Mouse (Mus musculus): Measurements from ENCODE around the gene BC005561.
A peak's percentile ranks its signal among the peaks of the same experiment; 100 is the strongest.
"Not testable (repeated sequence)": the region's sequence is repeated elsewhere in the genome, so short reads cannot be mapped to it uniquely, and the experiment has no call there.

The BC005561 gene

GRCm38 (mm10) chr5:104508195-104508891 is at the start of gene BC005561:
BC005561 (plus strand) TSS chr5:104508352.
- DNase-seq (ENCODE audit: low spot score): peak; percentile 91

GRCm38 (mm10) chr5:104458832-104459705 is 49.1 kb upstream of the BC005561 start, which contains the start of gene Pkd2:
Pkd2 (plus strand) TSS chr5:104459450.
- peak; percentile 88 for DNase-seq (ENCODE audit: low spot score)

- DNase-seq (ENCODE audit: low spot score): peak; percentile 77
These were observed 48.3 kb upstream of the BC005561 start for GRCm38 (mm10) chr5:104459706-104460455.

- DNase-seq (ENCODE audit: low spot score): no peak
These were observed 47.7 kb upstream of the BC005561 start for GRCm38 (mm10) chr5:104460456-104460838.

GRCm38 (mm10) chr5:104460856-104461255 is 47.3 kb upstream of the BC005561 start:
- DNase-seq (ENCODE audit: low spot score): no peak

GRCm38 (mm10) chr5:104465279-104465678 is 42.9 kb upstream of the BC005561 start:
- DNase-seq (ENCODE audit: low spot score): no peak

GRCm38 (mm10) chr5:104465731-104466130 is 42.4 kb upstream of the BC005561 start:
- peak; percentile 56 for DNase-seq (ENCODE audit: low spot score)

- no peak for DNase-seq (ENCODE audit: low spot score)
These were observed 41.3 kb upstream of the BC005561 start for GRCm38 (mm10) chr5:104466816-104467215.

- DNase-seq (ENCODE audit: low spot score): no peak
These were observed 39.6 kb upstream of the BC005561 start for GRCm38 (mm10) chr5:104468586-104468985.

GRCm38 (mm10) chr5:104470981-104471391 is 37.2 kb upstream of the BC005561 start:
- DNase-seq (ENCODE audit: low spot score): no peak

- peak; percentile 65 for DNase-seq (ENCODE audit: low spot score)
These were observed 35.8 kb upstream of the BC005561 start for GRCm38 (mm10) chr5:104472371-104472770.

GRCm38 (mm10) chr5:104480367-104480766 is 27.8 kb upstream of the BC005561 start:
- no peak for DNase-seq (ENCODE audit: low spot score)

- no peak for DNase-seq (ENCODE audit: low spot score)
These were observed 25.3 kb upstream of the BC005561 start for GRCm38 (mm10) chr5:104482856-104483255.

GRCm38 (mm10) chr5:104491561-104491960 is 16.6 kb upstream of the BC005561 start:
- DNase-seq (ENCODE audit: low spot score): no peak

- no peak for DNase-seq (ENCODE audit: low spot score)
These were observed 3.3 kb upstream of the BC005561 start for GRCm38 (mm10) chr5:104504883-104505282.

GRCm38 (mm10) chr5:104507829-104508194 is 340 bp upstream of the BC005561 start:
- DNase-seq (ENCODE audit: low spot score): no peak

- DNase-seq (ENCODE audit: low spot score): no peak
These were observed 3.1 kb downstream of the BC005561 start for GRCm38 (mm10) chr5:104511211-104511610.

- DNase-seq (ENCODE audit: low spot score): no peak
These were observed 30.5 kb downstream of the BC005561 start for GRCm38 (mm10) chr5:104538612-104539011.

- no peak for DNase-seq (ENCODE audit: low spot score)
These were observed 31.2 kb downstream of the BC005561 start for GRCm38 (mm10) chr5:104539331-104539730.

GRCm38 (mm10) chr5:104568079-104568478 is 59.9 kb downstream of the BC005561 start:
- not testable (repeated sequence) for DNase-seq (ENCODE audit: low spot score)

GRCm38 (mm10) chr5:104570766-104571165 is 62.6 kb downstream of the BC005561 start:
- peak; percentile 83 for DNase-seq (ENCODE audit: low spot score)

- peak; percentile 75 for DNase-seq (ENCODE audit: low spot score)
These were observed 63.2 kb downstream of the BC005561 start for GRCm38 (mm10) chr5:104571282-104571921.
